17 mouse cellular contexts compared by ENCODE assay signal in the genomic region with DNA sequence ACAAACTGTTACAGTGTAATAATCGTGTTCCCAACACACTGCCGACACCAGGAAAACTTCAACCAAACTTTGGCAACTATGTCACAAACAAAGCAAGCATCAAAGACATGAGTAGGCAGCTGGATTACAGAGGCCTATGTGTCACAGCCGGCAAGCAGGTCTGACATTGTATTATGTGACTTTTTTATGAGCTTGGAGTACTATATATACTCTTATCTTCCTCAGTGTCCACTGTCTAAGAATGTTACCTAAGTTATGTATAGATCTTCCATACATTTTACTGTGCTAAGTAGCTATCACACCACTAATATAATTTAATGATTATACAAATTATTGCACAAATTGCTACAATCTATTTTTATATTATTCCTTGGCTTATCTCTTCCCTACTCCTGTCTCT.
"Had no signal": no experiment of that assay in that cellular context is flagged by ENCODE, and none has a peak within 500 bp of the region (broad histone marks: within the 10 kb centered on the region; RNA-seq: fewer than 3 reads in every experiment).

No protein-coding gene starts in this region.

- H3K36me3 ChIP-seq: midbrain, embryonic 10.5 days; midbrain, embryonic 12.5 days; neural tube, embryonic 13.5 days; neural tube, embryonic 15.5 days had no signal

- H3K4me2 ChIP-seq: midbrain, embryonic 12.5 days; neural tube, embryonic 13.5 days; neural tube, embryonic 15.5 days had no signal

- DNase-seq: lung, adult 2 months; lung, postnatal 10 days; lung, postnatal 4 days; midbrain, embryonic 14.5 days; retina, postnatal 1 day; right cerebral cortex, adult 18-20 months; right cerebral cortex, postnatal 25 days; right cerebral cortex, postnatal 4 days; spleen, adult 18-20 months; thymus, adult 18-20 months; thymus, postnatal 36 days had no signal

- ATAC-seq: midbrain, embryonic 16.5 days had no signal

- H3K9me3 ChIP-seq: midbrain, embryonic 10.5 days; midbrain, embryonic 12.5 days; neural tube, embryonic 13.5 days; neural tube, embryonic 15.5 days had no signal

- H3K9ac ChIP-seq: midbrain, embryonic 12.5 days; neural tube, embryonic 13.5 days; neural tube, embryonic 15.5 days had no signal

- H3K27me3 ChIP-seq: midbrain, embryonic 12.5 days; neural tube, embryonic 13.5 days; neural tube, embryonic 15.5 days had no signal

- H3K27ac ChIP-seq: midbrain, embryonic 10.5 days; midbrain, embryonic 12.5 days; neural tube, embryonic 13.5 days; neural tube, embryonic 15.5 days had no signal

- H3K4me3 ChIP-seq: midbrain, embryonic 10.5 days; midbrain, embryonic 12.5 days; myocyte; neural tube, embryonic 13.5 days; neural tube, embryonic 15.5 days had no signal

- H3K4me1 ChIP-seq: midbrain, embryonic 12.5 days; neural tube, embryonic 13.5 days; neural tube, embryonic 15.5 days had no signal
